Mouse (Mus musculus): ENCODE results near the gene Eef2.

- no peak for TF ChIP-seq CTCF (IDR thresholded peaks at IDR 0.05; ENCODE audit: low read depth, low read length)
- no peak for TF ChIP-seq EP300 (IDR thresholded peaks at IDR 0.05; ENCODE audit: insufficient read depth, low read depth, low read length)
Measured at GRCm38 (mm10) chr10:81179451-81180342, 3.3 kb downstream of the Eef2 start.

Measured in ES-Bruce4 (cell line).